Mouse (Mus musculus) kidney, adult 8-10 months (tissue): ENCODE measurements at regions not wholly inside any gene's neighbourhood (a gene's known extent, or its start where the extent isn't known, plus 50 kb on each side); places are given as distances from the start of the nearest gene placed in this dataset.

ENCODE experiments used
- DNase-seq, 2 experiments: peaks; one replicate each; pipeline ENCODE4 v3.0.0; 2022

DNA sequence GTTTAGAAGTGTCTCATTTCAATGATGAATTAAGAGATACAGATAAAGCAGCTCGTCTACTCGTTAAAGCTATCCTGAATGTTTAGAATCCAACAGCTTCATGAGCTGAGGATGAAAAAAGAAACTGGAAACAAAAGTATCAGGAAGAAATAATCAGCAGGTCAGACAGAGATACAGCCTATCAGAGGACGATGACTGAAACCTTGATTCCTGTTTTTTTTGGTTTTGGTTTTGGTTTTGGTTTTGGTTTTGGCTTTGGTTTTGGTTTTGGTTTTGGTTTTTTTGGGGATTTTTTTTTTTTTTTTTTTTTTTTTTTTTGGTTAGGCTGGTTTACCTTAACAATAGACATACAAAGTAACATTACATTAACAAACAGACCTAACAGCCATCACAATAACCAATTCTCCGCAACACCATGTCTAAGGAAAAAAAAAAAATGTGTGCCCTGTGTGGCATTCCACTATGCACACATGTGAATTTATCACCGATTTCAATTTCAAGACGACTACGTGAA is 66.9 kb upstream of the Pdha2 start:
- DNase-seq, result no peak

DNA sequence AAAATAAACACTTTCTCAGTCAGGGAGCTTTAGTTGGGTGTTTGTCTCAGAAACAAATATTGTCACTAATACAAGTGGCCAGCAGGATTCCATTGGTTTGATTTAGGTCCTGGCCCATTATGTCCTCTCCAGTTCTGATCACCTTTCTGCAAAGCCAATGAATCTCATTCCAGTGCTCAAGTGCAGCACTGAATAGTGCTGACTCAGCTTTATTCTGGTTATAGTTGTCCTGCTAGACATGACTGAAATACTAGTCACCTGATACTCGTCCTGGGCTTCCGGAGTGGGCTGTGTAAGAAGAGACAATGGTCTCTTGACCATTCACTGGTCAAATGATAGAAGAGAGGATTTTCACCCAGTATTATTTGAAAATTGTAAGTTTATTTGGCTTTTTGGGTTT is 81.6 kb upstream of the Pdha2 start:
- DNase-seq, result no peak

DNA sequence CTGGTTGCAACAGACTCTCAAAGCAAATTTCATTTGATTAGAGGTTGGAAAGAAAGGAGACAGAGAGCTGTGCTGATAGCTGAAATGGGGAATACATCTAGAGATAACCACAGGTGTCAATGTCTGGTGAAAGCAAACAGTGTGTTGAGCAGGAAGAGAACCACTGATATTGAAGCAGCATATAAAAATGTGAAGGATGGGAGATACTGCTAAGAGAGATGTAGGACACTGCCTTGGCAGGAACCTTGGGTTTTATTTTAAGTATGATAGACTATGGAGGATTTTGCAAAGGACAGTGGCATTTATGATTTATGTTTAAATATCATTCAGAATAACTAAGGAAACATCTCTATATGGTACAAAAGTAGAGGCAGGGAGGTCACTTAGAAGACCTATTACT is 84.7 kb upstream of the Pdha2 start:
- no peak for DNase-seq

DNA sequence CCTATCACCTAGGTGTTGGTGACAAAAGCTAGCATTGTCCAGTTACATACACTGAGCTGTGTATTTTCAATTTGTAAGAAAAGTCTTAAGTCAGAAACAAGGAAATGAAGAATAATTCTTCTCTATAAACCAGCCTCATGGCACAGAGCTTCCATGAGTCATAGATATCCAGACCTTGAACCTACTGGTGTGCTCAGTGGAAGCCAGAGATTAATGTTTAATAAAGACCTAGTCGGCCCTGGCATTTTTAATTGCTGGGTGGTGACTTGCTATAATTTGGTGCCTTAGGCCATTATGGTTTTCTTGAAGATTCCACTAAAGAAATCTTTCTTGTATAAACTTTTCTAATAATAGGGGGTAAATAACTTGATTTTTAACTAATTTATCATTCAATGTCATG is 87.6 kb upstream of the Pdha2 start:
- DNase-seq, result peak; percentile 19 to 32

DNA sequence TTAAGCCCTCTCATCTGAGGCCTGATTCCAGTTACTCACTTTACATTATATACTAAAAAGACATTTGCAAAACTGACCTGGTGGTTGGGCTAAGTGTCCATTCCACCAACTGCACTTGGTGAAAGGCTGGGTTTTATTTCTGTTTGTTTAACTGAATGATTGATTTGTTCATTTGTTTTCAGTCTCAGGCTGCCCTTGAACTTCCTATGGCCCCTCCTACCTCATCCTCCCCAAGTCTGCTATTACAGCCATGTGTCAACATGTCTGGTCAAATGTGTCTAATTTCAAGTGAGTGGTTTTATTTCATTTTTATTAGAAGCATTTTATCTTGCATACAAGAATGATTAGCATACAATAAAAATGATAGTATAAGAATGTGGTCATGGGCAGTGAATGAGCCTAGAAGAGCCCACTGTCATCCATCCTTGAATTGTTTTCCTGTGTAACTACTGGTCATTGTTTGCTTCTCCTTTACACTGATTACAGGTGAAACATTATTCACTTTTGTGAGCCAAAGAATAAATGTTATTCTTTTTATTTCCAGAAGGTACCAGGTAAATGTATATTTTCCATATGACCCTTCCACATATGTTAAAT is 121.5 kb upstream of the Pdha2 start:
- no peak for DNase-seq

DNA sequence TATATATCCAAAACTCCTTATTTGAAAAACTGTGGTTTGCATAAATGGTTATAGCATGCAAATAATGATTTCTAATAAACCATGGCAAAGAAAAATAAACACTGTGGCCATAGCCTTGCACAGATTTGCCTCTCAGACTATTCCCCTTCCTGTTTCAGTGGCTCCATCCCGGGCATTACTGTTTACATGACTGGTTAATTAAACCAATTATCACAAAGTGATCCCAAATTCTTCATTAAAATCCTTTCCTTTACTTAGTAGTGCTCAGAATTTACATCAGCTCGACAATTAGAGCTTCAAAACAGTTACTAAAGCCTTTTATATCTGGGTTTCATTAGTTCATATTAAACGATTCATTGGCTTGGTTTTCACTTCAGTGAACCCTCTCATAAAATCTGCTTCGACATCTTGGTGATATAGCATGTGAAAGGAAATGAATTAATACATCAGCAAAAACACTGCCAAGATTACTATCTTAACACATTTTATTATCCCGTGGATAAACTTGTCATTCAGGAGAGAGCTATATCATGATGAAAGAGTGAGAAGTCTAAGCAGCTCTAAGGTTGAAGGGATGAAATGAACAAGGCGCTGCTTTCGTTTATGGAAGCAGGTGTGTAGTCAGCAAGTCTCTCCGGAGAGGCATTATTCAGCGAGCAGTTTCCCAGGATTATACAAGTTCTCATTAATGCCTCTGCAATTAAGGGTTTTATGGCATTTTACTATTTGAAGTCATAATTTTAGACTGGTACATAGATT is 126.2 kb upstream of the Pdha2 start:
- no peak for DNase-seq

DNA sequence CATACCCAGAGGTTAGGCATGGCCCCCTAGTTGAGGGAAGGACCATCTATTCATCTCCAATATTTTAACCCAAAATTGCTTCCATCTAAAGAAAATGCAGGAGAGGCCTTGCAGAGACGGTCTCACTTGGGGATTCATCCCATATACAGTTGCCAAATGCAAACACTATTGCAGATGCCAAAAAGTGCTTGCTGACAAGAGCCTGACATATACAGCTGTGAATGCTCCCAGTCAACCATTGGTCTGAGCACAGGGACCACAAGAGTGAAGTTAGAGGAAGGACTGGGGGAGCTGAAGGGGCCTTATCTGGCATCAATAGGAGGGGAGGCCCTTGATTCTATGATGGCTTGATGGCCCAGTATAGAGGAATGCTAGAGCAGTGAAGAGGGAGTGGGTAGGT is 111.1 kb upstream of the Unc5c start:
- no peak for DNase-seq

DNA sequence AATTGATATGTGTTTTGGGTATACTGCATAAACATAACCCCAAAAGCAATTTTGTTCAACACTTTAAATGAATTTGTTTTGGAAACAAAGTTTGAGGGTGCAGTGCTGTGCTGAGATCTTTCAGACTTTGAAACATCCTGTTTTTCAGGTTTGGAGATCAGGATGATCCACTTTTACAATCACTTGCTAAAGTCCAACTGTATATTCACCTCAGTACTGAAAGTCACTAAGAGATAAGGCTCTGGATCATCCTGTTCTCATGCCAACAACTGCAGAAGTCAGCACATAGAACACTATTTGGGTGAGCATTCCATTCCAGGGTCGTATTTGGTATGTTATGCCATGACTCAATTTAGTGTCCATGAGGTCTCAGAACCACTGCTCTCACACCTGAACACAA is 72.0 kb upstream of the Unc5c start:
- DNase-seq, result no peak

DNA sequence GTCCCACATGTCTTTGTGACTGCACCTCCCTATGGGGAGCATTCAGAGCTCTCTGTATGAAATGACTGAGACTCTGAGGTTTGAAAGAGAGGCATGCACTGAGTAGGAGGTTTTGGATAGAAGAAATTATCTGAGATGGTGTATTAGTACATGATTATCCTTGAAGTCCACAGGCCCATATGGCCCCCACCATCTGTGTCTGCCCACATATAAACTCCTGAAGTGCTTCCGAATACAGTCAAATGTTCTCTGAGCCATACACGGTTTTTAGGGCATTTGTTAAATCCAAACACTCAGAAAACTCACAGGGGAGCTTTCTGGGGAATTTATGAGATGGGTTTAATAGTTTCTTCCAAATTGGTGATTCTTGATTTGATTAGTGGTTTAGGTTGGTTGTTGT is 66.8 kb upstream of the Unc5c start:
- DNase-seq, result no peak
